Mouse (Mus musculus) limb, embryonic 14.5 days (tissue): ENCODE data around the gene Rpl18. TPM values are rescaled to one million over a fixed set of nuclear protein-coding genes. Genes with fewer than 3 reads are reported as not detected.

Source experiments
- ATAC-seq: fragments of 200-750 bp; cut with Nextera tagmentation; 2 replicates; pipeline ENCODE4 v1.8.0; 2017; ENCODE audit warnings: low read depth, moderate number of reproducible peaks, moderate TSS enrichment; ENCODE audit not compliant: low FRiP score
- DNase-seq: peaks from one replicate; pipeline ENCODE4 v3.0.0-alpha.2; 2015; ENCODE audit warnings: low spot score
- H3K27ac ChIP-seq: fragments of 300-500 bp; sonication (generic); replicated peaks from 2 replicates; pipeline ENCODE4 v1.5.1; 2014; ENCODE audit warnings: low read depth, mild to moderate bottlenecking, low read length, moderate library complexity, mixed read lengths
- H3K27me3 ChIP-seq: fragments of 300-500 bp; sonication (generic); 2 replicates; pipeline ENCODE4 v1.6.1; 2014; ENCODE audit warnings: low read length, mixed read lengths; ENCODE audit not compliant: control insufficient read depth, insufficient read depth
- H3K36me3 ChIP-seq: fragments of 300-500 bp; sonication (generic); 2 replicates; pipeline ENCODE4 v1.6.1; 2014; ENCODE audit warnings: mild to moderate bottlenecking, low read length, moderate library complexity, mixed read lengths; ENCODE audit not compliant: control insufficient read depth, insufficient read depth
- H3K4me1 ChIP-seq: fragments of 300-500 bp; sonication (generic); 2 replicates; pipeline ENCODE4 v1.6.1; 2014; ENCODE audit warnings: antibody characterized with exemption, low read length, mixed read lengths; ENCODE audit not compliant: control insufficient read depth, insufficient read depth
- H3K4me2 ChIP-seq: fragments of 300-500 bp; sonication (generic); replicated peaks from 2 replicates; pipeline ENCODE4 v1.6.1; 2014; ENCODE audit warnings: low read depth, mild to moderate bottlenecking, low read length, moderate library complexity; ENCODE audit not compliant: severe bottlenecking
- H3K4me3 ChIP-seq: fragments of 300-500 bp; sonication (generic); replicated peaks from 2 replicates; pipeline ENCODE4 v1.5.1; 2014; ENCODE audit warnings: low read length
- H3K9ac ChIP-seq: fragments of 300-500 bp; sonication (generic); 2 replicates; pipeline ENCODE4 v1.6.1; 2014; ENCODE audit warnings: mild to moderate bottlenecking, low read depth, low read length, moderate library complexity; ENCODE audit not compliant: severe bottlenecking
- H3K9me3 ChIP-seq: fragments of 300-500 bp; sonication (generic); 2 replicates; pipeline ENCODE4 v1.6.1; 2016; ENCODE audit warnings: low read length; ENCODE audit not compliant: control insufficient read depth
- POLR2A ChIP-seq: fragments of 200-500 bp; IDR thresholded peaks from 2 replicates; pipeline ENCODE4 v1.8.0; 2012; ENCODE audit warnings: inconsistent platforms, mild to moderate bottlenecking, moderate library complexity, borderline replicate concordance; ENCODE audit not compliant: insufficient read depth, insufficient read length; ENCODE audit errors: extremely low read depth
- WGBS: fragments of 180-500 bp; shearing (Covaris S2); extraction: QIAGEN DNeasy Blood & Tissue Kit; methylation state at CpG from one replicate; pipeline ENCODE4 v1.1.7; 2014; 5-methylcytosine and 5-hydroxymethylcytosine counted together
- polyA plus RNA-seq, 2 experiments: library from polyadenylated mRNA; depleted of rRNA in 1 of 2; stranded (reverse) in 1 of 2; unstranded in 1 of 2; fragments of >200 nt; fragmentation: Nextera tagmentation in 1 of 2; extraction: Ambion mirVana in 1 of 2; gene quantifications; 2 replicates each; pipeline versions ENCODE4 v1.2.1 to v1.2.3; 2012 to 2014

Gene Rpl18
- polyA plus RNA-seq, 2 experiments = 1,196 to 1,246 TPM

GRCm38 (mm10) chr7:45692364-45692763 lies 22.9 kb upstream of the Rpl18 start:
- no peaks in the 10 kb centered on the region for H3K36me3 ChIP-seq
- H3K4me3 ChIP-seq = no peak overlapping the region
- no peak overlapping the region for H3K4me2 ChIP-seq
- H3K27me3 ChIP-seq = no peaks in the 10 kb centered on the region
- ATAC-seq = no peak
- no peaks in the 10 kb centered on the region for H3K4me1 ChIP-seq
- no peak for TF ChIP-seq POLR2A
- 94% methylated on average over 2 of the region's 2 CpGs for WGBS
- H3K9ac ChIP-seq = no peak overlapping the region
- H3K9me3 ChIP-seq = no peaks in the 10 kb centered on the region
- H3K27ac ChIP-seq = no peak overlapping the region
- no peak for DNase-seq

- TF ChIP-seq POLR2A = no peak
- no peaks in the 10 kb centered on the region for H3K4me1 ChIP-seq
- H3K9ac ChIP-seq = no peak within 1 kb of the TSS
- ATAC-seq (no peak), DNase-seq (no peak)
- H3K4me2 ChIP-seq = no peak within 1 kb of the TSS
- H3K9me3 ChIP-seq = no peaks in the 10 kb centered on the region
- 93% methylated on average over 50 of the region's 50 CpGs for WGBS
- no peak within 1 kb of the TSS for H3K4me3 ChIP-seq
- H3K36me3 ChIP-seq = no peaks in the 10 kb centered on the region
- H3K27me3 ChIP-seq = 0 out of 2 replicates have a peak, but pooled peaks cover 2% of the 10 kb centered on the region
- peak within 1 kb of the TSS; percentile 52; the same call in 1 of the 2 replicates for H3K27ac ChIP-seq
Observed at GRCm38 (mm10) chr7:45693921-45694591, 21.2 kb upstream of the Rpl18 start, which contains the start of gene Sec1. Sec1 (minus strand) TSS chr7:45694402.

DNA sequence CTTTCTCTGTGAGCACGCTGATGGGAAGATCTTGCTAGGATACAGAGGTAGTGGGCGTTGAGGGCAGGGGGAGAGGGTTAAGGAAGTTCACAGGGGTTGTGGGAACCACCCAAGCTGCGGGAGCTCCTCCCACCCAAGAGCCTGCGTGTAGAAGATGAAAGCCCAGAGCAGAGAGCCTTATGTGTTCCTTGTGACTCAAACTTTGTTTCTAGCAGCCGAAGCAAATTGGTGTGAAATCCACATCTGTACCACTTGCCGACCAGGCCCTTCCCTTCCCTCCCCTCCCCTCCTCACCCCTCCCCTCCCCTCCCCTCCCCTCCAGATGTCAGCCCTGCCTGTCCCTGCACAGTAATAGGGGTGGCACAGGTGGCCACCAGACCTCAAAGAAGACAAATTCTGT lies 20.2 kb upstream of the Rpl18 start:
- Histone ChIP-seq H3K4me1 (peaks cover 4% of the 10 kb centered on the region; the same call in 1 of the 2 replicates), H3K36me3 (no peaks in the 10 kb centered on the region), H3K9me3 (no peaks in the 10 kb centered on the region), H3K27ac (peak overlapping the region; percentile 52; the same call in 1 of the 2 replicates), H3K9ac (no peak overlapping the region), H3K4me2 (no peak overlapping the region), H3K27me3 (peaks cover 12% of the 10 kb centered on the region; the same call in 1 of the 2 replicates), H3K4me3 (no peak overlapping the region)
- TF ChIP-seq POLR2A = no peak
- 2% methylated on average over 6 of the region's 6 CpGs for WGBS
- ATAC-seq (peak; percentile 51), DNase-seq (no peak)

DNA sequence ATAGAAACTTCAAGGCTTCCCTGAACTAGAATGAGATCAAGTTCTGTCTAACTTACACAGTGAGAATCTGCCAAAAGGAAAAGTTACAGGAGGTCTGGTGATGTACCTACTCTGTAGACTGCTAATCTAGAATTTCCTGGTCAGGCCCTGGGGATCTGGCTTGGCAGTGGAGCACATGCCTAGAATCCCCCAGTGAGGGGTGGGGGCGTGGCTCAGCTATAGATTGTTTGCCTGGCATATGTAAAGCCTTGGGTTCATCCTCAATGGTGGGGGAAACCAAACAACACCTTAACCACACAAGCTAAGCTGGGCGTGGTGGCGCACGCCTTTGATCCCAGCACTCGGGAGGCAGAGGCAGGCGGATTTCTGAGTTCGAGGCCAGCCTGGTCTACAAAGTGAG lies 17.4 kb upstream of the Rpl18 start:
- H3K36me3 ChIP-seq = no peaks in the 10 kb centered on the region
- ATAC-seq = no peak
- no peak overlapping the region for H3K4me2 ChIP-seq
- no peak overlapping the region for H3K9ac ChIP-seq
- peaks cover 17% of the 10 kb centered on the region; the same call in 1 of the 2 replicates for H3K27me3 ChIP-seq
- 85% methylated on average over 5 of the region's 7 CpGs for WGBS
- no peak overlapping the region for H3K4me3 ChIP-seq
- no peak for TF ChIP-seq POLR2A
- DNase-seq = no peak
- no peaks in the 10 kb centered on the region for H3K9me3 ChIP-seq
- no peak overlapping the region for H3K27ac ChIP-seq
- H3K4me1 ChIP-seq = peaks cover 15% of the 10 kb centered on the region

DNA sequence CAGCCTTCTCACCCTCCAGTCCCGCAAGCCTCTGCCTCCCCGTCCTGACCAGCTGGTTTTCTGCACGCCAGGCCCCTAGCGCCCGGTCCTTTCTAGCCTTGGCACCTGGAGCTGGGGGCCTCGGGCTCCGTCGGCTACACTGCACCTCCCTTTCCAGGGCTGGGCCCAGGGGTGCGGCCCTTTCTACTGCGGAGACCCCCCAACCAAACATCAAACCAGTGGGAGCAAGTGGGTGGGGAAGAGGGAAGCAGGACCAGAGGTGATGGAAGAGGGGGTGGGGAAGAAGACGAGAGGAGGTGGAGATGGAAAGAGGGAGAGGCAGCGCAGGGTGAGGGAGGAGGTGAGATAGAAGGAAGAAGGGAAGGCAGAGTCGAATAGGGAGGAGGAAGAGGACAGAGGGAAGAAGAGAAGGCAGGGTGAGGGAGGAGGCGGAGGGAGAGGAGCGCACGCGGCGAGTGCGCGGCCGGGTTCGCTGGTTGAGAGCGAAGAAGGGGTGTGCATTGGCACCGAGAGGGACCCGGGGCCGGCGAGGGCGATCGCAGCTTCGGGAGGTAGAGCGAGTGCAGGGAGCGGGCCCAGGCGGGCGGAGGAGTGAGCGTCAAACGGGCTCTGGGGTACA lies 15.6 kb upstream of the Rpl18 start, which contains the start of gene Car11:
Car11 (plus strand) TSS at position 321 of the 619 bp plus-strand sequence.
- H3K9me3 ChIP-seq = no peaks in the 10 kb centered on the region
- no peaks in the 10 kb centered on the region for H3K36me3 ChIP-seq
- H3K4me1 ChIP-seq = peaks cover 24% of the 10 kb centered on the region
- H3K27ac ChIP-seq = no peak within 1 kb of the TSS
- WGBS = under 1% methylated on average over 31 of the region's 36 CpGs
- H3K4me3 ChIP-seq = peak within 1 kb of the TSS; percentile 46
- H3K27me3 ChIP-seq = peaks cover 17% of the 10 kb centered on the region; the same call in 1 of the 2 replicates
- no peak for TF ChIP-seq POLR2A
- no peak for ATAC-seq
- peak within 1 kb of the TSS; percentile 93 for H3K4me2 ChIP-seq
- peak within 1 kb of the TSS; percentile 59 for H3K9ac ChIP-seq
- no peak for DNase-seq
